Mouse (Mus musculus) bone marrow, adult 2 months (tissue): ENCODE results near the gene Lin54.

Experiments
- CTCF ChIP-seq: fragments of 200-500 bp; IDR thresholded peaks from 2 replicates; pipeline ENCODE4 v1.5.1; 2011; ENCODE audit warnings: low read length, control low read depth; ENCODE audit not compliant: control insufficient read depth, insufficient read depth
- POLR2A ChIP-seq: fragments of 200-500 bp; IDR thresholded peaks from 2 replicates; pipeline ENCODE4 v1.6.1; 2011; ENCODE audit warnings: low read depth, mild to moderate bottlenecking, control low read depth, low read length, borderline replicate concordance; ENCODE audit not compliant: control insufficient read depth

GRCm38 (mm10) chr5:100408485-100408884, 92.0 kb downstream of the Lin54 start:
- TF ChIP-seq CTCF (no peak), POLR2A (no peak)
